Mouse (Mus musculus): ENCODE measurements around the gene Adarb1.
A peak's percentile ranks its signal among the peaks of the same experiment; 100 is the strongest.

The Adarb1 gene

DNA sequence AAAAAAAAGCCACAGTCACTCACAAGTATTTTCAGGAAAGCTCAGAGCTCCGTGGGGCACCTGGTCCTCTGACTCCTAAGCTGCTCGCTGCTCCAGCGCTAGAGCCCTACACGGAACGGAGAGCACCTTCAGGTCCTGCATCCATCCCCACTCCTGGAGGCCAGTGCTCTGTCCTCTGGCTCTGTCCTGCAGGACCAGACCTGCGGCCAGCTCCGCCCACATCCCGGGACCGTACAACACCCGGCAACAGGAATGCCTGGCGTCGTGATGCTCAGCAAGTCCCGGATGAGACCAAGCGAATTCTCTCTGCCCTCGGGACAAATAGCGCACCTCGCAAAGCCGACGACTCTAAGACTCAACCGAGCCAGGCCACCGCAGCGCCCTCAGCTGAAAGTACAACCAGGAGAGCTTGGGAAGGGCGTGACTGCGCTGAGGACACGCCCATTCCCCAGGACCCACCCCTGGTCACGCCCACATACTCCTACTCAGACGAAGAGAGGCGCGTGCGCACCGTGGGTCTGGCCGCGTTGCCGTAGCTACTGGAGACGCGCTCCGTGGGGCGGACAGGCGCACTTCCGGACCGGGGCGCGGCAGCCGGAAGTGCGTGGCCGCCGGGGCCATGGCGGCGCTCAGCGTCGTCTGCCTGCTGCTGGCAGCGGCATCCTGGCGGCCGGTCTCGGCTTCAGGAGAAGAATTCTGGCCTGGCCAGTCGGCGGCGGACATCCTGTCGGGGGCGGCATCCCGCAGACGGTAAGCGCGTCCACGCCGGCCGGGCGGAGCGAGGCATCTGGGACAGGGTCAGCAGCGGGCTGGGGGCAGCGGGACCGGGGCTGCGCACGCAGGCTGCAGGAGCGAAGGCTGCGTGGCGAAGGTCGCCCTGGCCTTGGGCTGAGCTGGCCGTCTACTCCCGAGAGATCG lies 159.1 kb downstream of the Adarb1 start, which contains the start of gene Pofut2:
Gene Pofut2, plus strand, starts transcription at position 515 of the 918 bp plus-strand sequence.
- peak; percentile 95 for DNase-seq

DNA sequence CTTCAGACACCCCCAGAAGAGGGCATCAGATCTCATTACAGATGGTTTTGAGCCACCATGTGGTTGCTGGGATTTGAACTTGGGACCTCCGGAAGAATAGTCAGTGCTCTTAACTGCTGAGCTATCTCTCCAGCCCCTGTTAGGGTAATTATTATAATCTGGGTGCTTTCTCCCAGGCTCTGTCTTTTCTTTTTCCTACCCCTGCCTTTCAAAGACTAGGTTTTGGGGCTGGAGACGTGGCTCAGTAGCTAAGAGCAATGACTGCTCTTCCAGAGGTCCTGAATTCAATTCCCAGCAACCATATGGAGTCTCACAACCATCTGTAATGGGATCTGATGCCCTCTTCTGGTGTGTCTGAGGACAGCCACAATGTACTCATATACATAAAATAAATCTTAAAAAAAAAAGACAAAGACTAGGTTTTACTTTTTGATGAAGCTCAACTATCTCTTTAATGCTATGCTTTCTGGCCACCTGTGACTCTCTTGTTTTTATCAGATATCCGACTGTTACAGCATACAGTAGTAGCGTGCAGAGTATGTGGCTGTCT lies 160.0 kb downstream of the Adarb1 start:
- DNase-seq: no peak

GRCm38 (mm10) chr10:77255676-77256075 lies 162.4 kb downstream of the Adarb1 start:
- no peak for DNase-seq

DNA sequence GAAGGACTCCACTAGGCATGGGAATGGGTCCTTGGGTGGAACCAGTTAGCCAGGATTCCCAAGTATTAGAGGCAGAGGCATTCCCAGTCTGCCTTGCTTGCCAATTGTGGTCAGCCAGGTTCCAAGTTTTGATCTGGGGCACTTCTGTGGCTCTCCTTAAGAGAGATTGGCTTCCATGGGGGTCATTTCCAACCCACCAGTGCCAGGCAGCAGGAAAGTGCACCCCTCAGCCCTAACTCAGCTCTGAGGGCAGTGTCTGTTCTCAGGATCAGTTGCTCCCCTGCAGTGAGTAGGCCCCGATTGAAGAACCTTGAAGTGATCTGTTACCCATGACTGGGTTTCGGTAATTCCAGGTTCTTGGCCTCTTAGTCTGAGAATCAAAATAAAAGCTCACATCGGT lies 162.8 kb downstream of the Adarb1 start:
- DNase-seq: no peak

- DNase-seq: peak; percentile 79
These were observed 165.3 kb downstream of the Adarb1 start for GRCm38 (mm10) chr10:77252790-77253189.

DNA sequence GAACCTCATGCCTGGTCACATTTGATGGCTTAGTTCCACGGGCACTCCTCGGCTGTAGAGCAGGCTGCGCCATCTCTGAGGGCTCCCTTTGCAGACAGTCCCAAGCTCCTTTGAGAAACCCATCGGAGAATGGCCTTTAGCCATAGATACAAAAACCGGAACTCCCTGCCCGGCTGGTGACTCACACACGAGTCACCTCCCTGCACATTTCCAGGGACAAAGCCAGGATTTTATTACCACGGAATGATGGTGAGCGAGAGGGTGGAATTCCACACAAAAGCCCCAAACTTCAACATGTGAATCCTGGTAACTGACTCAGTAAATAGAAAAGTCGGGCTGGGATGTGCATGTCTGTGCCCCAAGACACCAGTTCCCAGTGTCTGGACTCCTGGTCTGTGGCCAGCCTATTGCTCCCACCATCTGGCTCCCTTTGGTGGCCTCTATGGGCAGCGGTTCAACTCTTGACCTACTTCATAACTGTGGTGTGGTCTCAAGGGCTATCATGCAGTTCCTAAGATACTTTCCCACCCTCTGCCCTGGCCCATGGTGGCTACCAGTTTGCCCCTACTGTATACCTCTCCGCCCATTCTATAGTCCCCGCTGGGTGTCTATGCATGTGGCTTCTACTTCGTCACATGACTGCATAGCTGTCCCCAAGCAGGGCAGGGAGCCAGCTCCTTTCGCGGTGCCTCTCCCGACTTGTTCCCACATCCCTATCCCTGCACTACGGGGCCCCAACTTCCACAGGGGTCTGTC lies 166.1 kb downstream of the Adarb1 start:
- DNase-seq: peak; percentile 65

- DNase-seq: peak; percentile 50
These were observed 166.8 kb downstream of the Adarb1 start for GRCm38 (mm10) chr10:77251223-77251783.

DNA sequence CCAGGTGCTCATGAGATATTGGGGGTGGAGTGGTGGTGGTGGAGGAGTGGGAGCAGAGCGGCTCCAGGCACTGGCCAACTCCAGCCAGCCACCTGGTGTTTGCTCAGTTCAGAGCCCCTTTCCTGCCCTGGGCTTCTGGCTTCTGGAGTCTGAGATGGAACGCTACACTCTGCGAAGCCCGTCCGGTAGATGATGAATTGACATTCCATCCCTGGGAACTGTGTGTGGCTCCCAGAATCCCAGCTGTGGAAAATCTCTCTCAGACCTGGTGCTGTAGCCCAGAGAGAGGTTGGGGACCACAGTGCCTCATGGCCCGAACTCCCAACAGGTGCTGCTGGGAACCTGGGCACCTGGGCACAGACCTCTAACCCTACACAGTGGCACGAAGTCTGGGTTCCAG lies 170.4 kb downstream of the Adarb1 start:
- no peak for DNase-seq

DNA sequence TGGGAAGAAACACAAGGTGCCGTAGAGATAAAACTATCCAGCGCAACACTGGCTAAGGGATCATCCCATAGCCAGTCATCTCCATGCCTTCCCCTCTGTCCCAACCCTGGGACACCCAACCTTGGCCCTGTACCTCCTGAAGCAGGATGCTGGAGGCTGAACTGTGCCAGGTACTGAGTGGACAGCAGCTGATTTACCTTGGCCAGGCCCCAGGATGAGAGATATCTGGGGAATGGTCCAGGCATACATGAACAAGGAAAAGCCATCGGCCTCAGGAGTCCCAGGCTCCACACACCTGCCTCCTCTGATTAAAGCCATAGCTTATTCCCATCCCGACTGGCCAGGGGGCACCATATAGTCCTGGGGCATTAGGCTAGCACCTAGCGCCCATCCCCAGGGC lies 171.0 kb downstream of the Adarb1 start:
- no peak for DNase-seq

DNA sequence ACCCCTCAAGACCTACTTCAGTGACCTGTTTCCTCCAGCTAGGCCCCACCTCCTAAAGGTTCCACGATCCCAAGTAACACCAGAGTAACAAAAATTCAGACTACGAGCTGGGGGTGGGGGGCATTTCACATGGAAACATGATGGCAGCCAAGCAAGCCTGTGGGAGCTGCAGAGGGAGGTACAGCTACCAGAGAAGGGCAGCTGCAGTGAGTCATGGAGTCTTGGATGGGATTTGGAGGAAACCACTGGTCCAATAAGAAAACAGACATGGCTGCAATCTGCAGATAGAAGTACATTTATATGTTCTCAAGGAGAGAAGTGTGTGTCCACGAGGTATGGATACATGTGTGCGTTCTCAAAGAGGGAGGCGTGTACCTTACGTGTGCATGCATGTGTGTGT lies 173.3 kb downstream of the Adarb1 start:
- no peak for DNase-seq

DNA sequence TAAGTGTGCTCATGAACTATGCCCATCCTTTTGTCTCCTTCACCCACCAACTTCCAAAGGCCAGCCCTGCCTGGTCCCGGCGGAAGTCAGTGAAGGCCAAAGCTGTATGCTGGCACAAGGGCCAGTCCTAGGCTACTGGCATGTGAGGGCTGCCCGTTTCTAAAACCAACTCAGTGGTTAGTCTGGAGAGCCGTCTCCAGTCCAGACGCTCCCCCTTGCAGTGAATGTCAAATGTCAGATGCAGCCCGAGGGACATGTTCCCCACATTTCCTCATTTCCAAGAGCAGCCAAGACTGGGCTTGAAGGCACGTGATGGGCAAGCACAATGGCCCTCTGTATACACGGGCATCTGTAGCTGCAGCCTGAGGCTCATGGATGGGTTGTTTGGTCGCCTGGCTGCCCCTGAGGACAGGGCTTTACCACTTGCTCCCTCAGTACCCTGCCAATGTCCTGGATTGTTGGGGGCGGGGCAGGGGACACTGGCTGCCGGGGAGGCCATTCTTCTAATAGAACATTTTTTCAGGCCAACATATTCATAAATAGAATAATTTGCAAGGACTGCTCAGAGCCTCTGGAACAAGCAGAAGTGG lies 174.4 kb downstream of the Adarb1 start:
- DNase-seq: no peak

- DNase-seq: no peak
These were observed 175.2 kb downstream of the Adarb1 start for GRCm38 (mm10) chr10:77242871-77243270.

- no peak for DNase-seq
These were observed 175.7 kb downstream of the Adarb1 start for GRCm38 (mm10) chr10:77242396-77242795.

- no peak for DNase-seq
These were observed 177.3 kb downstream of the Adarb1 start for GRCm38 (mm10) chr10:77240764-77241163.

Measured in cerebellum, adult 11 months (tissue).